ENCODE assay signal across 8 mouse cellular contexts in genomic region chr10:58812210-58813080, GRCm38 (mm10). TPM values are rescaled to one million over a fixed set of nuclear protein-coding genes. Genes with fewer than 3 reads are reported as not detected.
DNase-seq lines count a peak whose midpoint lies in the region; ATAC-seq lines count a peak whose summit lies in the region.

No protein-coding gene starts in this region.

- under 1% methylated on average over 63 of the region's 63 CpGs for WGBS in intestine, embryonic 15.5 days

- H3K4me3 ChIP-seq in intestine, embryonic 15.5 days (replicated peaks): peak overlapping the region; percentile 61

- H3K4me2 ChIP-seq in intestine, embryonic 15.5 days (replicated peaks): peak overlapping the region; percentile 100

- intact Hi-C loops in gastrocnemius, postnatal 36 days (cut with DNase I): loop anchor here (2.0 to 5.0 kb wide), 2 partner anchors 180 to 338 kb away; no protein-coding TSS in a partner anchor
- intact Hi-C loops in left cerebral cortex, postnatal 10 days (cut with DNase I): loop anchor here (2.0 to 10.0 kb wide), 5 partner anchors 125 to 480 kb away; no protein-coding TSS in a partner anchor

- no peaks in the 10 kb centered on the region for H3K9me3 ChIP-seq in intestine, embryonic 15.5 days

- peaks cover 12% of the 10 kb centered on the region for H3K4me1 ChIP-seq in intestine, embryonic 15.5 days (replicated peaks)

- H3K27me3 ChIP-seq in intestine, embryonic 15.5 days (replicated peaks): peaks cover 33% of the 10 kb centered on the region

- peak; percentile 34 for DNase-seq in adrenal gland, adult 8-10 months
- peak; percentile 95 for DNase-seq in embryo, embryonic 10.5 days (ENCODE audit: low spot score)
- DNase-seq in gastrocnemius, postnatal 36 days: peak; percentile 78 to 82
- DNase-seq in left cerebral cortex, postnatal 10 days (ENCODE audit: extremely low spot score in 1 of 2, low spot score in 2 of 2): peak; percentile 91
- peak; percentile 86 for DNase-seq in right cerebral cortex, postnatal 25 days
- DNase-seq in yolk sac, embryonic 10.5 days (ENCODE audit: low spot score): peak; percentile 68

- H3K36me3 ChIP-seq in intestine, embryonic 15.5 days: no peaks in the 10 kb centered on the region

- H3K27ac ChIP-seq in intestine, embryonic 15.5 days: no peak overlapping the region

- H3K9ac ChIP-seq in intestine, embryonic 15.5 days: peak overlapping the region; percentile 29

- peak; percentile 87 for ATAC-seq in intestine, embryonic 15.5 days
- ATAC-seq in megakaryocyte progenitor cell, adult 5-6 weeks (replicated peaks; ENCODE audit: poor library complexity): peak; percentile 90

RNA-seq across cellular contexts. Expression of gene Sh3rf3, which starts 0.7 kb away (rescaled TPM):
- total RNA-seq in adrenal gland, adult 8-10 months (2022): 1 to 10 TPM in 3 of 4 experiments, under 1 TPM in 1; 0.77 to 1.8 (median 1.7) TPM
- total RNA-seq in gastrocnemius, postnatal 36 days (2021): under 1 TPM; 0.42 to 0.87 TPM
- polyA plus RNA-seq in intestine, embryonic 15.5 days (2015; fragmentation: Nextera tagmentation; extraction: Ambion mirVana): 0.43 and 0.57 TPM in 2 replicates
- 10 to 100 TPM; 83.7 to 97.9 TPM for total RNA-seq in left cerebral cortex, postnatal 10 days (2021)
- 0.05 TPM in 1 of 2 replicates, not detected in the other for total RNA-seq in megakaryocyte progenitor cell, adult 5-6 weeks (2015)
- not detected in 2 replicates for total RNA-seq in megakaryocyte progenitor cell, adult 5-6 weeks (2017)

Comparison
In these comparisons a context has a peak if more than half of its experiments do, and no peak if none do; other contexts are left out.
1. DNase-seq: peak in every context shown above with its lines; median percentile 95 in embryo, embryonic 10.5 days; 91 in left cerebral cortex, postnatal 10 days; 86 in right cerebral cortex, postnatal 25 days; 80 in gastrocnemius, postnatal 36 days; 68 in yolk sac, embryonic 10.5 days; 34 in adrenal gland, adult 8-10 months.
2. RNA of gene Sh3rf3, which starts 0.7 kb away (total RNA-seq): 83.7 to 97.9 TPM in left cerebral cortex, postnatal 10 days; 0.77 to 1.8 TPM in adrenal gland, adult 8-10 months, 0.42 to 0.87 TPM in gastrocnemius, postnatal 36 days and 0.05 TPM in megakaryocyte progenitor cell, adult 5-6 weeks; every median in the first group is over 10 times any median in the second.